Mouse (Mus musculus) midbrain, embryonic 13.5 days (tissue): ENCODE results near the gene Usp35. TPM values are rescaled to one million over a fixed set of nuclear protein-coding genes. Genes with fewer than 3 reads are reported as not detected.

Experiments used
- ATAC-seq: fragments of 200-750 bp; cut with Nextera tagmentation; 2 replicates; pipeline ENCODE4 v1.8.0; 2017; ENCODE audit warnings: mild to moderate bottlenecking, moderate TSS enrichment, moderate library complexity
- H3K27ac ChIP-seq: fragments of 300-500 bp; sonication (generic); 2 replicates; pipeline ENCODE4 v1.5.1; 2015; ENCODE audit warnings: inconsistent platforms, mild to moderate bottlenecking, moderate library complexity
- H3K27me3 ChIP-seq: fragments of 300-500 bp; sonication (generic); 2 replicates; pipeline ENCODE4 v1.6.1; 2015; ENCODE audit warnings: mild to moderate bottlenecking, inconsistent platforms
- H3K36me3 ChIP-seq: fragments of 300-500 bp; sonication (generic); 2 replicates; pipeline ENCODE4 v1.6.1; 2015; ENCODE audit warnings: mild to moderate bottlenecking, inconsistent platforms
- H3K4me1 ChIP-seq: fragments of 300-500 bp; sonication (generic); replicated peaks from 2 replicates; pipeline ENCODE4 v1.6.1; 2015; ENCODE audit warnings: inconsistent platforms
- H3K4me2 ChIP-seq: fragments of 300-500 bp; sonication (generic); replicated peaks from 2 replicates; pipeline ENCODE4 v1.6.1; 2015; ENCODE audit warnings: moderate library complexity, mild to moderate bottlenecking, inconsistent platforms
- H3K4me3 ChIP-seq: fragments of 300-500 bp; sonication (generic); replicated peaks from 2 replicates; pipeline ENCODE4 v1.5.1; 2015; ENCODE audit warnings: mild to moderate bottlenecking, inconsistent platforms
- H3K9ac ChIP-seq: fragments of 300-500 bp; sonication (generic); replicated peaks from 2 replicates; pipeline ENCODE4 v1.6.1; 2015; ENCODE audit warnings: mild to moderate bottlenecking, inconsistent platforms
- H3K9me3 ChIP-seq: fragments of 300-500 bp; sonication (generic); 2 replicates; pipeline ENCODE4 v1.6.1; 2016; ENCODE audit warnings: mild to moderate bottlenecking, inconsistent platforms
- WGBS: fragments of 180-500 bp; shearing (Covaris S2); methylation state at CpG from one replicate; pipeline ENCODE4 v1.1.7; 2015; 5-methylcytosine and 5-hydroxymethylcytosine counted together
- polyA plus RNA-seq: library from polyadenylated mRNA; unstranded; fragments of >200 nt; fragmentation: Nextera tagmentation; extraction: Ambion mirVana; gene quantifications from 2 replicates; pipeline ENCODE4 v1.2.1, GENCODE M21; 2015

Gene Usp35
- polyA plus RNA-seq, 1 experiment from 2014 or later = 2.8 TPM

- H3K4me2 ChIP-seq = no peak overlapping the region
- ATAC-seq = no peak
- no peaks in the 10 kb centered on the region for H3K4me1 ChIP-seq
- H3K27me3 ChIP-seq = no peaks in the 10 kb centered on the region
- no peak overlapping the region for H3K27ac ChIP-seq
- H3K9me3 ChIP-seq = no peaks in the 10 kb centered on the region
- no peak overlapping the region for H3K4me3 ChIP-seq
- 93% methylated on average over 3 of the region's 3 CpGs for WGBS
- H3K9ac ChIP-seq = no peak overlapping the region
- peaks cover 95% of the 10 kb centered on the region for H3K36me3 ChIP-seq
These were observed 21.5 kb downstream of the Usp35 start for GRCm38 (mm10) chr7:97310341-97310635.

DNA sequence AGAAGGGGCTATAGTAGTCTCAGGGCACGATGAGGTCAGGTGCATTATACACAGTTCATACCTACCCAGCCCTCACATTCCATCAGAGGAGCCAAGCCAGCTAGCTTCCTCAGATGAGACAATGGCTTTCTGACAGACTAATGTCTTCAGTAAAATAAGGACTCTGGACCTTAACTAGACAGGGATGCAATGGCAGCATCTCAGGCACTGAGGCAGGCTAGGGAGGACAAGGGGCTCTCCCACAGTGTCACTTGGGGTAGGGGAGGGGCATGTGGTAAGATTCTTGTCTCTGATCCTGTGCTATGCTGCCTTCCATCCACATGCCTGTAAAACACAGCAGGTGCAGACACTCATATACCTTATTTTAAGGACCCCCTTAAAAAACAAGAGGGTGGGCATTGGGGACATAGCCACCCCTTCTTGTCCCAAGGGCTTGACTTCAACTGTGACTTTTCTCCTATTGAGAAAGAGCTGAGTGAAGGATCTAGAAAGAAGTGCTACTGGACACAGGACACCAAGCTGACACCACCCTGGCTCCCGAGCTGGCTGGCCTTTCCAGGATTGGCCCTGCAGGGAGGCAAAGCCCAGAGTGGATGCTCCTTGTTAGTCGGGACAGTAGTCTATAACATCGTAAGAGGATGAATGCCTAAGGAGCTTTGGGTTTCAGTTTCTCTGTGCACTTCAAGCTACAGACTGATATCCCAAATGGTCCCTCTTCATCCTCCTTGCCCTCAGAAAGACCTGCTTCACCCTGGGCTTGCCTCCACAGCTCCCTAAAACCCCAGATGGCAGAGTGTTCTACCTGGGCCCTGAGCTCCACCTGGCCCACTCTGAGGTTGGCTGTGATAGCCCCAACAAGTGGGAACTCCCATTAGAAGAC, 22.1 kb downstream of the Usp35 start:
- H3K9me3 ChIP-seq = no peaks in the 10 kb centered on the region
- H3K27ac ChIP-seq = no peak overlapping the region
- no peak overlapping the region for H3K4me2 ChIP-seq
- no peaks in the 10 kb centered on the region for H3K4me1 ChIP-seq
- H3K4me3 ChIP-seq = no peak overlapping the region
- peaks cover 95% of the 10 kb centered on the region for H3K36me3 ChIP-seq
- H3K27me3 ChIP-seq = no peaks in the 10 kb centered on the region
- H3K9ac ChIP-seq = no peak overlapping the region
- no peak for ATAC-seq
- WGBS = 81% methylated on average over 4 of the region's 4 CpGs

- no peaks in the 10 kb centered on the region for H3K9me3 ChIP-seq
- no peak overlapping the region for H3K27ac ChIP-seq
- H3K4me3 ChIP-seq = no peak overlapping the region
- no peak overlapping the region for H3K4me2 ChIP-seq
- H3K27me3 ChIP-seq = no peaks in the 10 kb centered on the region
- peaks cover 98% of the 10 kb centered on the region for H3K36me3 ChIP-seq
- no peak overlapping the region for H3K9ac ChIP-seq
- WGBS = 100% methylated on average over 1 of the region's 1 CpGs
- no peak for ATAC-seq
- H3K4me1 ChIP-seq = no peaks in the 10 kb centered on the region
These were observed 24.3 kb downstream of the Usp35 start for GRCm38 (mm10) chr7:97307546-97307945.

GRCm38 (mm10) chr7:97306813-97307212, 25.0 kb downstream of the Usp35 start:
- Histone ChIP-seq H3K9ac (no peak overlapping the region), H3K4me1 (no peaks in the 10 kb centered on the region), H3K9me3 (no peaks in the 10 kb centered on the region), H3K27me3 (no peaks in the 10 kb centered on the region), H3K27ac (no peak overlapping the region), H3K4me2 (no peak overlapping the region), H3K36me3 (peaks cover 96% of the 10 kb centered on the region), H3K4me3 (no peak overlapping the region)
- no peak for ATAC-seq
- WGBS = 95% methylated on average over 2 of the region's 2 CpGs

DNA sequence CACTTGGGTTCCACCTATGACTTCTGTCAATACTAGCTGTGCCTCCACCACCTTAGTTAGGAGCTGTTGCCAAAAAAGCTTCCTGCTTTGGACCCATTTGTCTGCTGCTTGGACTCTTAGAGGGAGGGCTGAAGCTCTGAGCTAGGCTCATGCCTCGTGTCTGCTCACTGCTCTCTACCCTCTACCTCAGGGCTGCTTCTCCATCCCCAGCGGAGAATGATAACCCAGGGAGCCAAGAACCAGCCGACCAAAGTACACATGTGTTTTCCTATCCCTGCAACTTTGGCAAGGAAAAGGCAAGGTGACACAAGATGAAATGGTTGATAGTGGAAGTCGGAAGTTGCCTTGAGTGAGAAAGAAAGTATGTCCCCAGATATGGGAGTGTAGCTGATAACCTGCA, 26.6 kb downstream of the Usp35 start:
- no peak overlapping the region for H3K4me2 ChIP-seq
- H3K9me3 ChIP-seq = no peaks in the 10 kb centered on the region
- WGBS = 92% methylated on average over 4 of the region's 4 CpGs
- H3K4me1 ChIP-seq = no peaks in the 10 kb centered on the region
- no peak overlapping the region for H3K9ac ChIP-seq
- H3K4me3 ChIP-seq = no peak overlapping the region
- peaks cover 95% of the 10 kb centered on the region for H3K36me3 ChIP-seq
- ATAC-seq = no peak
- no peak overlapping the region for H3K27ac ChIP-seq
- no peaks in the 10 kb centered on the region for H3K27me3 ChIP-seq

DNA sequence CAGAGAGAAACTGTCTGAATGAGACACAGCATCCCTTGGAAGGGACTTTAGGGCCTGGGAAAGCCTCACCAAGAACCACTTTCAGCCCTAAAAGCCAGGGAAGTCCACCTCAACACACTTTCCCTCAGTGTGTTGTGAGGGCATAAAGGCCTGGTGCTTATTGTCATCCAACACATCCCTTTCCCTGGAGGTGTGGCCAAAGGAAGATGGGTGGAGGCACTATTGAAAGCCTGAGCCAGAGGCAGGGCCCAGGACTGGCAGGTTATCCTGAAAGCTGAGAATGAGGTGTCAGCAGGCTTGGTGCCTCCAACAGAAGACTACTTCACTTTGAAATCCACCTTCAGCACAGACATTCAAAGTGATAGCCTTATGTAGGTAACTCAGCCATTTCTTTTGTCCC, 27.3 kb downstream of the Usp35 start:
- ATAC-seq = no peak
- H3K9ac ChIP-seq = no peak overlapping the region
- no peak overlapping the region for H3K4me3 ChIP-seq
- peaks cover 93% of the 10 kb centered on the region for H3K36me3 ChIP-seq
- H3K27ac ChIP-seq = no peak overlapping the region
- H3K4me1 ChIP-seq = no peaks in the 10 kb centered on the region
- no peaks in the 10 kb centered on the region for H3K27me3 ChIP-seq
- H3K9me3 ChIP-seq = no peaks in the 10 kb centered on the region
- H3K4me2 ChIP-seq = no peak overlapping the region

GRCm38 (mm10) chr7:97303614-97304013, 28.2 kb downstream of the Usp35 start:
- Histone ChIP-seq H3K27me3 (no peaks in the 10 kb centered on the region), H3K9me3 (no peaks in the 10 kb centered on the region), H3K4me3 (no peak overlapping the region), H3K4me1 (no peaks in the 10 kb centered on the region), H3K36me3 (peaks cover 84% of the 10 kb centered on the region), H3K4me2 (no peak overlapping the region), H3K9ac (no peak overlapping the region), H3K27ac (no peak overlapping the region)
- no peak for ATAC-seq
- WGBS = 75% methylated on average over 2 of the region's 2 CpGs

GRCm38 (mm10) chr7:97302876-97303275, 28.9 kb downstream of the Usp35 start:
- Histone ChIP-seq H3K4me3 (no peak overlapping the region), H3K9me3 (no peaks in the 10 kb centered on the region), H3K4me1 (no peaks in the 10 kb centered on the region), H3K9ac (no peak overlapping the region), H3K36me3 (peaks cover 78% of the 10 kb centered on the region), H3K4me2 (no peak overlapping the region), H3K27me3 (no peaks in the 10 kb centered on the region), H3K27ac (no peak overlapping the region)
- 87% methylated on average over 4 of the region's 4 CpGs for WGBS
- ATAC-seq = no peak

DNA sequence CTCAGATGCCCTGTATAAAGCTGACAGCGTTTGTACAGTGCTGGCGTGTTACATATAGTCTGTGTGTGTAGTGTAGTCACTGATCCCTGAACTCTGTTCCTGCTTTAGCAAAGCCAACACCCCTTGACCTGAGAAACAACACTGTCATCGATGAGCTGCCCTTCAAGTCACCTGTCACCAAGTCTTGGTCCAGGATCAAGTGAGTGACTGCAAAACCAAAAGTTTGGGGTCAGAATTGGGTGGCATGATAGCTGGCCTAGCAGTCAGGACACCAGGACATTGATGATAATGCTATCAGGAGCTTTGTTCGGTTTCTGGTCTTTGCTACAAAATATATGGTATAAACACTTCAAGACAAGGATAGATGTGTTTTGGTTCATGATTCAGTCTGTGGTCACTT, 29.6 kb downstream of the Usp35 start:
- no peak for ATAC-seq

GRCm38 (mm10) chr7:97301321-97301720, 30.5 kb downstream of the Usp35 start:
- no peak for ATAC-seq
- H3K9ac ChIP-seq = no peak overlapping the region
- no peak overlapping the region for H3K4me2 ChIP-seq
- H3K4me3 ChIP-seq = no peak overlapping the region
- no peaks in the 10 kb centered on the region for H3K9me3 ChIP-seq
- no peak overlapping the region for H3K27ac ChIP-seq
- 82% methylated on average over 8 of the region's 8 CpGs for WGBS
- no peaks in the 10 kb centered on the region for H3K4me1 ChIP-seq
- H3K27me3 ChIP-seq = no peaks in the 10 kb centered on the region
- peaks cover 63% of the 10 kb centered on the region for H3K36me3 ChIP-seq

More for the DNA sequence above, 29.6 kb downstream of the Usp35 start:
- no peaks in the 10 kb centered on the region for H3K4me1 ChIP-seq
- peaks cover 73% of the 10 kb centered on the region for H3K36me3 ChIP-seq
- no peak overlapping the region for H3K4me2 ChIP-seq
- 93% methylated on average over 4 of the region's 4 CpGs for WGBS
- H3K9me3 ChIP-seq = no peaks in the 10 kb centered on the region
- H3K27ac ChIP-seq = no peak overlapping the region
- no peak overlapping the region for H3K9ac ChIP-seq
- no peaks in the 10 kb centered on the region for H3K27me3 ChIP-seq
- no peak overlapping the region for H3K4me3 ChIP-seq

GRCm38 (mm10) chr7:97300914-97301313, 30.9 kb downstream of the Usp35 start:
- Histone ChIP-seq H3K4me1 (no peaks in the 10 kb centered on the region), H3K36me3 (peaks cover 59% of the 10 kb centered on the region), H3K27ac (no peak overlapping the region), H3K27me3 (no peaks in the 10 kb centered on the region), H3K9ac (no peak overlapping the region), H3K4me3 (no peak overlapping the region), H3K4me2 (no peak overlapping the region), H3K9me3 (no peaks in the 10 kb centered on the region)
- no peak for ATAC-seq
- WGBS = 89% methylated on average over 2 of the region's 2 CpGs

DNA sequence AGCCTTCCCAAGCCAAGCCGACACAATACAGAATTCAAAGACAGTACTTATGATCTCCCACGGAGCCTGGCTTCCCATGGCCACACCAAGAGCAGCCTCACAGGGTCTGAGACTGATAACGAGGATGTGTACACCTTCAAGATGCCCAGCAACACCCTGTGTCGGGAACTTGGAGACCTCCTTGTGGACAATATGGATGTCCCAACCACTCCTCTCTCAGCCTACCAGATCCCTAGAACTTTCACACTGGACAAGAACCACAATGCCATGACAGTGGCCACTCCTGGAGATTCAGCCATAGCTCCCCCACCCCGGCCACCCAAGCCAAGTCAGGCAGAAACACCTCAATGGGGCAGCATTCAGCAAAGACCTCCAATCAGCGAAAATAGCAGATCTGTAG, 32.9 kb downstream of the Usp35 start:
- Histone ChIP-seq H3K4me3 (no peak overlapping the region), H3K9ac (no peak overlapping the region), H3K9me3 (no peaks in the 10 kb centered on the region), H3K27ac (no peak overlapping the region), H3K4me2 (no peak overlapping the region), H3K36me3 (peaks cover 39% of the 10 kb centered on the region), H3K4me1 (no peaks in the 10 kb centered on the region), H3K27me3 (no peaks in the 10 kb centered on the region)
- 82% methylated on average over 6 of the region's 6 CpGs for WGBS
- ATAC-seq = no peak

DNA sequence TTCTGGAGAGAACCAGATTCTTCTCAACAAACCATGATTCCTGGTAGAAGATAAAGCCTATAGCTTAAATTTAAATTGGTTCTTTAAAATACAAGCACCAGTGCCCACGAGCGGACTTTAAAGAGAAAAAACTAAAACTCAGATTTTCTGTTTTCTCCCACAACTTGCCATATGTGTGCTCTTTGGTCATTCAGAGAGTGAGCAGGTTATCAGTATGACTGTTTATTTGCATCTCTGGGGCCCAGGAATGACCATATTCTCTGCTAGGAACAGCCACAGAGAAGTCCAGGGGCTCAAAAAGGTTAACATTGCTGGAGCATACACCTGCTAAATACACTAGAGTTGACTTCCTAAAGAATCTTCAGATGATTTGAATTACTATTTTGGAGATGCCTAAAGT, 33.5 kb downstream of the Usp35 start:
- Histone ChIP-seq H3K9ac (no peak overlapping the region), H3K36me3 (peaks cover 33% of the 10 kb centered on the region), H3K9me3 (no peaks in the 10 kb centered on the region), H3K27me3 (no peaks in the 10 kb centered on the region), H3K4me1 (no peaks in the 10 kb centered on the region), H3K27ac (no peak overlapping the region), H3K4me2 (no peak overlapping the region), H3K4me3 (no peak overlapping the region)
- WGBS = 89% methylated on average over 2 of the region's 2 CpGs
- no peak for ATAC-seq
